Mouse (Mus musculus): ENCODE results near the gene Pla2g4b. TPM values are rescaled to one million over a fixed set of nuclear protein-coding genes. Genes with fewer than 3 reads are reported as not detected.

Pla2g4b gene
- polyA plus RNA-seq, 1 experiment from 2014 or later, result 5.4 TPM

GRCm38 (mm10) chr2:120051405-120051804 lies 18.2 kb downstream of the Pla2g4b start:
- ATAC-seq, result no peak
- Histone ChIP-seq H3K4me1 (replicated peaks) (0 out of 2 replicates have a peak, but pooled peaks cover 1% of the 10 kb centered on the region), H3K9ac (replicated peaks) (no peak overlapping the region), H3K4me2 (replicated peaks) (no peak overlapping the region), H3K27me3 (no peaks in the 10 kb centered on the region), H3K9me3 (no peaks in the 10 kb centered on the region), H3K4me3 (replicated peaks) (no peak overlapping the region), H3K36me3 (no peaks in the 10 kb centered on the region), H3K27ac (no peak overlapping the region)
- 65% methylated on average over 6 of the region's 6 CpGs for WGBS

DNA sequence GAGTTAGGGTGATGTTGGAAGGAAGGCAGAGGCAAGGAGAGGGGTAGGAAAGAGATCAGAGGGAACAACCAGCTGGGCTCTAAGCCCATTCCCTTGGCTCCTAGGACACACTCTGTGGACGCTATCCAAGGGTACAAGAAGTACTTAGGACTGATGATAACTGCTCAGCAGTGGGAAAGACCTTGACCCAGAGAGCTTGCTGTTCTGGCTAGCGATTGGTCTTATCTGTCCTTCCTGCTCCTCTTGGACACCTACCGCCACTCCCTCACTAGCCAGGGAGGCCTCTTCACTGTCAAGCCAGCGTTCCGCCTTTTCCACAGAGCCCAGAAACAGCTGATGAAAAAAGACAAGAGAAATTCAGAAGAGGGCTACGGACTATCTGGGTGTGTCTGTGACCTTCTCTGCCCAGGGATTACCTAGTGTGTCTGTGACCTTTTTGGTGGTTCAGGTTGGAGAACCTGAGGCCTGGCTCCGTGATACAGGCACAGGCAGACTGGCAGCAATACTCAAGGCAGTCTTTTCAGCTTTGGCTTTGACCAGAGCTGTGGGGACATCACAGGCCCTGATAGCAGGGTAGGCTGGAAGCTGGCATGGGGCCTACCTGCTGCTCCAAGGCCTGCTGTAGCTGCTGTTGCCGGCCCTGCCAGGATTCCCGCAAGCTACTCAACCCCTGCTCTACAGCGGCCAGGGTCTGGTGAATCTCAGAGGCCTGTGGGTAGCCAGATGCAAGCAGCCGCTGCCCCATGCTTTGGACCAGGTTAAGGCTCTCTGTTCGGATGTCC lies 21.7 kb downstream of the Pla2g4b start:
- ATAC-seq, result no peak
- Histone ChIP-seq H3K27ac (no peak overlapping the region), H3K4me2 (replicated peaks) (no peak overlapping the region), H3K4me3 (replicated peaks) (no peak overlapping the region), H3K27me3 (no peaks in the 10 kb centered on the region), H3K9ac (replicated peaks) (no peak overlapping the region), H3K9me3 (no peaks in the 10 kb centered on the region), H3K4me1 (replicated peaks) (no peaks in the 10 kb centered on the region), H3K36me3 (no peaks in the 10 kb centered on the region)
- WGBS, result 92% methylated on average over 12 of the region's 12 CpGs

- Histone ChIP-seq H3K4me3 (replicated peaks) (no peak overlapping the region), H3K9ac (replicated peaks) (no peak overlapping the region), H3K9me3 (no peaks in the 10 kb centered on the region), H3K4me1 (replicated peaks) (no peaks in the 10 kb centered on the region), H3K27me3 (no peaks in the 10 kb centered on the region), H3K4me2 (replicated peaks) (no peak overlapping the region), H3K36me3 (no peaks in the 10 kb centered on the region), H3K27ac (no peak overlapping the region)
- ATAC-seq, result no peak
- WGBS, result 91% methylated on average over 10 of the region's 10 CpGs
Measured at GRCm38 (mm10) chr2:120055923-120056322, 22.7 kb downstream of the Pla2g4b start.

GRCm38 (mm10) chr2:120058818-120059217 lies 25.6 kb downstream of the Pla2g4b start:
- WGBS, result 86% methylated on average over 4 of the region's 4 CpGs
- no peak overlapping the region for H3K9ac ChIP-seq (replicated peaks)
- no peak for ATAC-seq

GRCm38 (mm10) chr2:120059466-120059865 lies 26.2 kb downstream of the Pla2g4b start:
- Histone ChIP-seq H3K4me2 (replicated peaks) (no peak overlapping the region), H3K4me1 (replicated peaks) (no peaks in the 10 kb centered on the region), H3K4me3 (replicated peaks) (no peak overlapping the region), H3K9ac (replicated peaks) (no peak overlapping the region), H3K27ac (no peak overlapping the region), H3K9me3 (no peaks in the 10 kb centered on the region), H3K36me3 (no peaks in the 10 kb centered on the region), H3K27me3 (no peaks in the 10 kb centered on the region)
- no peak for ATAC-seq
- 86% methylated on average over 3 of the region's 3 CpGs for WGBS

More at GRCm38 (mm10) chr2:120058818-120059217, 25.6 kb downstream of the Pla2g4b start:
- Histone ChIP-seq H3K4me2 (replicated peaks) (no peak overlapping the region), H3K4me1 (replicated peaks) (no peaks in the 10 kb centered on the region), H3K36me3 (no peaks in the 10 kb centered on the region), H3K4me3 (replicated peaks) (no peak overlapping the region), H3K27ac (no peak overlapping the region), H3K9me3 (no peaks in the 10 kb centered on the region), H3K27me3 (no peaks in the 10 kb centered on the region)

GRCm38 (mm10) chr2:120060190-120060589 lies 27.0 kb downstream of the Pla2g4b start:
- no peak overlapping the region for H3K4me3 ChIP-seq (replicated peaks)
- WGBS, result 82% methylated on average over 6 of the region's 6 CpGs
- no peaks in the 10 kb centered on the region for H3K4me1 ChIP-seq (replicated peaks)
- no peaks in the 10 kb centered on the region for H3K9me3 ChIP-seq
- ATAC-seq, result no peak
- no peak overlapping the region for H3K4me2 ChIP-seq (replicated peaks)
- no peaks in the 10 kb centered on the region for H3K27me3 ChIP-seq
- no peak overlapping the region for H3K9ac ChIP-seq (replicated peaks)
- no peaks in the 10 kb centered on the region for H3K36me3 ChIP-seq
- H3K27ac ChIP-seq, result no peak overlapping the region

DNA sequence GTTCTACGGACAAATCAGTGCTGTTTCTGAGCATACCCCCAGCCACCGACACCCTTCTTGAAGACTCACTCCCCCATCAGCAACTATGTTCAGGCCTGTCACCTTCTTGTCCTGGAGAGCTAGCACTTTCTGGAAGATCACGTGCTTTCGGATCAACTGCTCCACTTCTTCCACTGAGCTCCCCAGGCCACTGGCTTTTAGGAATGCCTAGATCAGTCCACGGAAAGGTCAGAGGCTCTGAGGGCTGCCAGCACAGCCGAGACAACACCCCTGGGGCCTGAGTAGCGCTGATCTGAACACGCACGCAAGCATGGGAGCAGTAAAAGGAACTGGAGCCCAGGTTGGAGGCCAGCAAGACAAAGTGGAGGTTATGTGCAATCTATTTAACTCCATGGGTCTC lies 27.4 kb downstream of the Pla2g4b start:
- Histone ChIP-seq H3K9ac (replicated peaks) (no peak overlapping the region), H3K4me3 (replicated peaks) (no peak overlapping the region), H3K4me2 (replicated peaks) (no peak overlapping the region), H3K4me1 (replicated peaks) (no peaks in the 10 kb centered on the region), H3K36me3 (no peaks in the 10 kb centered on the region), H3K9me3 (no peaks in the 10 kb centered on the region), H3K27me3 (no peaks in the 10 kb centered on the region), H3K27ac (no peak overlapping the region)
- 79% methylated on average over 9 of the region's 9 CpGs for WGBS
- no peak for ATAC-seq

GRCm38 (mm10) chr2:120062248-120062647 lies 29.0 kb downstream of the Pla2g4b start:
- Histone ChIP-seq H3K36me3 (no peaks in the 10 kb centered on the region), H3K9me3 (no peaks in the 10 kb centered on the region), H3K27me3 (no peaks in the 10 kb centered on the region), H3K27ac (no peak overlapping the region), H3K4me3 (replicated peaks) (no peak overlapping the region), H3K4me2 (replicated peaks) (no peak overlapping the region), H3K9ac (replicated peaks) (no peak overlapping the region; the same call in 1 of the 2 replicates), H3K4me1 (replicated peaks) (no peaks in the 10 kb centered on the region)
- WGBS, result 73% methylated on average over 8 of the region's 8 CpGs
- no peak for ATAC-seq

DNA sequence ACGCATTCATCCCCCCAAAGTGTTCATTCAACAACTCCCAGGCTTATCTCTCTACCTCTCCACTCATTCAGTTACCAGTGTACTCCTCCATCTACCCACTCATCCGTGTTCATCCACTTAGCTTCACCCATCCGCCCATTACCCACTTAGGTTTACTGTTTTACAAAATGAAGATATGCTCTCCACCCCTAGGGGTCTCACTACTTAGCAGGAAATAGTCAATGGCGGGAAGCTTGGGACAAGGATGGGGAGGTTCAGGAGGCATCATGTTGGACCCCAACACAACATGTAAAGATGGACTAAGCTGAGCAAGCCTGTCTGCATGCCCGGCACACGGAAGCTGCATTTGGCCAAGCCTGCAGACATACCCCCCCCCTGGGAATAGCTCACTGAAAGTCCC lies 31.4 kb downstream of the Pla2g4b start:
- Histone ChIP-seq H3K4me1 (replicated peaks) (no peaks in the 10 kb centered on the region), H3K27ac (no peak overlapping the region), H3K4me2 (replicated peaks) (no peak overlapping the region), H3K27me3 (no peaks in the 10 kb centered on the region), H3K36me3 (no peaks in the 10 kb centered on the region), H3K4me3 (replicated peaks) (no peak overlapping the region), H3K9me3 (no peaks in the 10 kb centered on the region), H3K9ac (replicated peaks) (no peak overlapping the region)
- ATAC-seq, result no peak
- WGBS, result 87% methylated on average over 6 of the region's 6 CpGs

GRCm38 (mm10) chr2:120065243-120065642 lies 32.0 kb downstream of the Pla2g4b start:
- WGBS, result 90% methylated on average over 10 of the region's 10 CpGs
- Histone ChIP-seq H3K9ac (replicated peaks) (no peak overlapping the region), H3K36me3 (no peaks in the 10 kb centered on the region), H3K27ac (no peak overlapping the region), H3K9me3 (no peaks in the 10 kb centered on the region), H3K4me2 (replicated peaks) (no peak overlapping the region), H3K27me3 (no peaks in the 10 kb centered on the region), H3K4me1 (replicated peaks) (no peaks in the 10 kb centered on the region), H3K4me3 (replicated peaks) (no peak overlapping the region)
- ATAC-seq, result no peak

DNA sequence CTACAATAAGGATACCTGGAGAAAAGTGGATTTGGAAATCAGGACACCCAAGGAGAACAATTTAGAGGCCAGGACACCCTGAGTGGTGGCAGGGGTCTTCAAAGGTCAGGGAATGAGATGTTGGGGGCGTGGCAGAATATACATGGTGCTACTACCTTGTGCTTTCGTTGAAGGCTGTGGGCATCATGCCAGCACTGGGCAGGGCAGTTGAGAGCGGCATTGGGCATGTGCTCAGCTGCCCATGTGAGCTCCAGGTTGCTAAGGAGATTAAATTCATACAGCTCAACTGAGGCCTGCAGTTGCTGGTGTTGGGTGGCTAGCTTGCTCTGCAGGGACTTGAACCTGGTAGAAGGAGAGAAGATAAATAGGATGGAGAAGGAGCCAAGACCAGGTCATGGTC lies 33.0 kb downstream of the Pla2g4b start:
- ATAC-seq, result no peak
- no peak overlapping the region for H3K4me2 ChIP-seq (replicated peaks)
- no peaks in the 10 kb centered on the region for H3K4me1 ChIP-seq (replicated peaks)
- WGBS, result 84% methylated on average over 3 of the region's 3 CpGs
- no peak overlapping the region for H3K9ac ChIP-seq (replicated peaks)
- no peak overlapping the region for H3K27ac ChIP-seq
- H3K9me3 ChIP-seq, result no peaks in the 10 kb centered on the region
- H3K4me3 ChIP-seq (replicated peaks), result no peak overlapping the region
- no peaks in the 10 kb centered on the region for H3K36me3 ChIP-seq
- H3K27me3 ChIP-seq, result no peaks in the 10 kb centered on the region

GRCm38 (mm10) chr2:120068555-120069465 lies 35.6 kb downstream of the Pla2g4b start:
- 38% methylated on average over 16 of the region's 16 CpGs for WGBS
- Histone ChIP-seq H3K4me2 (replicated peaks) (peak overlapping the region; percentile 25), H3K9me3 (no peaks in the 10 kb centered on the region), H3K27me3 (no peaks in the 10 kb centered on the region), H3K4me1 (replicated peaks) (no peaks in the 10 kb centered on the region), H3K9ac (replicated peaks) (no peak overlapping the region), H3K36me3 (no peaks in the 10 kb centered on the region), H3K4me3 (replicated peaks) (no peak overlapping the region), H3K27ac (no peak overlapping the region)
- ATAC-seq, result peak; percentile 65

Data from midbrain, embryonic 13.5 days (tissue).